Mouse (Mus musculus) hindbrain, embryonic 11.5 days (tissue): Measurements from ENCODE around the gene Ddx55. TPM values are rescaled to one million over a fixed set of nuclear protein-coding genes. Genes with fewer than 3 reads are reported as not detected.
"Not testable (repeated sequence)": the region's sequence is repeated elsewhere in the genome, so short reads cannot be mapped to it uniquely, and the experiment has no call there.

ENCODE experiments used
- ATAC-seq: fragments of 200-750 bp; cut with Nextera tagmentation; 2 replicates; pipeline ENCODE4 v1.8.0; 2017; ENCODE audit warnings: mild to moderate bottlenecking, moderate TSS enrichment, moderate library complexity; ENCODE audit not compliant: low FRiP score
- DNase-seq: peaks from one replicate; pipeline ENCODE4 v3.0.0-alpha.2; 2015; ENCODE audit warnings: low spot score
- H3K27ac ChIP-seq: fragments of 300-500 bp; sonication (generic); 2 replicates; pipeline ENCODE4 v1.5.1; 2014; ENCODE audit warnings: mild to moderate bottlenecking, low read depth, low read length
- H3K27me3 ChIP-seq: fragments of 300-500 bp; sonication (generic); 2 replicates; pipeline ENCODE4 v1.6.1; 2014; ENCODE audit warnings: mild to moderate bottlenecking, low read length, moderate library complexity, mixed read lengths; ENCODE audit not compliant: control insufficient read depth, insufficient read depth
- H3K36me3 ChIP-seq: fragments of 300-500 bp; sonication (generic); 2 replicates; pipeline ENCODE4 v1.6.1; 2014; ENCODE audit warnings: mild to moderate bottlenecking, low read length, moderate library complexity, mixed read lengths; ENCODE audit not compliant: control insufficient read depth, insufficient read depth
- H3K4me1 ChIP-seq: fragments of 300-500 bp; sonication (generic); replicated peaks from 2 replicates; pipeline ENCODE4 v1.6.1; 2014; ENCODE audit warnings: low read length, mixed read lengths; ENCODE audit not compliant: control insufficient read depth, insufficient read depth
- H3K4me2 ChIP-seq: fragments of 300-500 bp; sonication (generic); replicated peaks from 2 replicates; pipeline ENCODE4 v1.6.1; 2014; ENCODE audit warnings: mild to moderate bottlenecking, low read depth, low read length
- H3K4me3 ChIP-seq: fragments of 300-500 bp; sonication (generic); 2 replicates; pipeline ENCODE4 v1.5.1; 2014; ENCODE audit warnings: low read depth, low read length
- H3K9ac ChIP-seq: fragments of 300-500 bp; sonication (generic); 2 replicates; pipeline ENCODE4 v1.6.1; 2014; ENCODE audit warnings: low read depth, low read length
- H3K9me3 ChIP-seq: fragments of 300-500 bp; sonication (generic); 2 replicates; pipeline ENCODE4 v1.6.1; 2016; ENCODE audit warnings: low read length; ENCODE audit not compliant: control insufficient read depth
- WGBS: fragments of 180-500 bp; shearing (Covaris S2); extraction: QIAGEN DNeasy Blood & Tissue Kit; methylation state at CpG from one replicate; pipeline ENCODE4 v1.1.7; 2014; 5-methylcytosine and 5-hydroxymethylcytosine counted together
- polyA plus RNA-seq: library from polyadenylated mRNA; unstranded; fragments of >200 nt; fragmentation: Nextera tagmentation; extraction: Ambion mirVana; gene quantifications from 2 replicates; pipeline ENCODE4 v1.2.1, GENCODE M21; 2014

The Ddx55 gene
- polyA plus RNA-seq, 1 experiment from 2014 or later, result 17.6 TPM

DNA sequence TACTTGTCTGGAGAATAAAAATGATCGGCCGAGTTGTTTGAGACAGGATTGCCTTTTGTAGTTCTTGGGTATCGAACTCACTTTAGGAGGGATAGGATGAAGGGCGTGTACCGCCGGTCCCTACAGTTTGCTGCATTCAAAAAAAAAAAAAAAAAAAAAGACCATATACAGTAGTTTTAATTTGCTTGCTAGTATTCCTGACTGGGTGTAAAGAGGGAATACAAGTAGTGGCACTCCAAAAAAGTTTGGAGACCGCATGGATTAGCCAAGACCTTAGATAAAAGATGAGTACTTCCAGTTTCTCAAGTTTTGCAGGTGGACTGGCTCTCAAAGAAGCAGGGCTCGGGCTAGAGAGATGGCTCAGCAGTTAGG is 11.1 kb upstream of the Ddx55 start:
- no peaks in the 10 kb centered on the region for H3K27me3 ChIP-seq
- H3K27ac ChIP-seq, result no peak overlapping the region
- peaks cover 7% of the 10 kb centered on the region for H3K36me3 ChIP-seq
- DNase-seq (no peak), ATAC-seq (no peak)
- 17% methylated on average over 8 of the region's 8 CpGs for WGBS
- H3K9ac ChIP-seq, result peak overlapping the region; percentile 89
- no peaks in the 10 kb centered on the region for H3K9me3 ChIP-seq
- H3K4me2 ChIP-seq, result peak overlapping the region; percentile 65
- no peaks in the 10 kb centered on the region; the same call in 1 of the 2 replicates for H3K4me1 ChIP-seq
- H3K4me3 ChIP-seq, result peak overlapping the region; percentile 63

DNA sequence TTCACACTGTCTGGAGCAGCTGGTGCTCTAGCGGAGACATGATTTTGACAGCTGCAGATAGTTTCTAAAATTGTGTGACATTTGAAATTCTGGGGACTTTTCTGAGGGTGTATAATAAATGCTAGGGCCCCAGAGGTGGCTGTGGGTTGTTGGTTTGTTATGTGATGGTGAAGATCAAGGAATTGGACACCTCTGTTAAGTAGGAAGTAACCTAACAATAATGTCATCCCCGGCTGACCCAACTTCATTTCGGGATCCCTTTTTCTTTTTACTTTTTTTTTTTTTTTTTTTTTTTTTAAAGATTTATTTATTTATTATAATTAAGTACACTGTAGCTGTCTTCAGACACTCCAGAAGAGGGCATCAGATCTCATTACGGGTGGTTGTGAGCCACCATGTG is 1.9 kb upstream of the Ddx55 start:
- not testable (repeated sequence) for H3K4me2 ChIP-seq, H3K27me3 ChIP-seq, ATAC-seq, H3K9ac ChIP-seq, H3K36me3 ChIP-seq, H3K4me1 ChIP-seq, H3K27ac ChIP-seq, H3K4me3 ChIP-seq, DNase-seq, H3K9me3 ChIP-seq
- 93% methylated on average over 4 of the region's 4 CpGs for WGBS

DNA sequence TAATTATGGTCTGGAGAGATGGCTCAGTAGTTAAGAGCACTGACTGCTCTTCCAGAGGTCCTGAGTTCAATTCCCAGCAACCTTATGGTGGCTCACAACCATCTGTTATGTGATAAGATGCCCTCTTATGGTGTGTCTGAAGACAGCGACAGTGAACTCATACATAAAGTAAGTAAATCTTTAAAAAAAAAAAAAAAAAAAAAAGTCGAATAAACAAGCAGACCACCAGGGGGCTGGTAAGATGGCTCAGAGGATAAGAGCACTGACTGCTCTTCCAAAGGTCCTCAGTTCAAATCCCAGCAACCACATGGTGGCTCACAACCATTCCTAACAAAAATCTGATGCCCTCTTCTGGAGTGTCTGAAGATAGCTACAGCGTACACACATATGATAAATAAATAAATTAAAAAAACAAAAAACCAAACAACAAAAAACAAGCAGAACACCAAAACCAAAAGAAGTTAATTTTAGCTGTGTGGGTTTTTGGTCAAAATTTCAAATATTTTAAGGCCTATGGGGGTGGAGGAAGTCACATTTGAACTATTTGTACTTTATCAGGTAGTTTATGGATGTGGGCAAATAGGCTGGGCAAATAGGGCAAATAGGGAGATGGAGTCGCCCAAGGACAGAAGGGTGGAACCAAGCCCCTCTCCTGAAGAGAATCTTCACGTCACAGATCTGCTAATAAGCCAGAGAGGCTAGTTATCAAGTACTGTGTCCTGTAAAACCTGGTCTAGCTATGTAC is 1.1 kb upstream of the Ddx55 start:
- not testable (repeated sequence) for H3K9me3 ChIP-seq, H3K4me1 ChIP-seq, H3K27me3 ChIP-seq, H3K27ac ChIP-seq, ATAC-seq, H3K36me3 ChIP-seq
- H3K4me3 ChIP-seq, result peak overlapping the region; percentile 78
- peak overlapping the region; percentile 44; the same call in 1 of the 2 replicates for H3K9ac ChIP-seq
- H3K4me2 ChIP-seq, result peak overlapping the region; percentile 66
- WGBS, result 37% methylated on average over 5 of the region's 5 CpGs
- peak; percentile 19 for DNase-seq

- WGBS, result 14% methylated on average over 9 of the region's 9 CpGs
- peak; percentile 10; the same call in 1 of the 2 replicates for ATAC-seq
- peak; percentile 17 for DNase-seq
- peak overlapping the region; percentile 78 for H3K4me3 ChIP-seq
- H3K4me1 ChIP-seq, result 0 out of 2 replicates have a peak, but pooled peaks cover 2% of the 10 kb centered on the region
- H3K27ac ChIP-seq, result peak overlapping the region; percentile 70
- H3K9ac ChIP-seq, result peak overlapping the region; percentile 44
- H3K36me3 ChIP-seq, result peaks cover 6% of the 10 kb centered on the region; the same call in 1 of the 2 replicates
- H3K27me3 ChIP-seq, result no peaks in the 10 kb centered on the region
- H3K9me3 ChIP-seq, result no peaks in the 10 kb centered on the region
- H3K4me2 ChIP-seq, result peak overlapping the region; percentile 66
These were observed 581 bp upstream of the Ddx55 start for GRCm38 (mm10) chr5:124552094-124552472.

GRCm38 (mm10) chr5:124553607-124554006 is 943 bp downstream of the Ddx55 start:
- Histone ChIP-seq H3K27me3 (no peaks in the 10 kb centered on the region), H3K9me3 (no peaks in the 10 kb centered on the region), H3K4me1 (0 out of 2 replicates have a peak, but pooled peaks cover 2% of the 10 kb centered on the region), H3K4me3 (no peak overlapping the region), H3K27ac (no peak overlapping the region), H3K36me3 (peaks cover 6% of the 10 kb centered on the region; the same call in 1 of the 2 replicates), H3K9ac (no peak overlapping the region), H3K4me2 (no peak overlapping the region)
- no peak for ATAC-seq
- no peak for DNase-seq
- 76% methylated on average over 6 of the region's 6 CpGs for WGBS

GRCm38 (mm10) chr5:124555145-124555544 is 2.5 kb downstream of the Ddx55 start:
- no peaks in the 10 kb centered on the region for H3K27me3 ChIP-seq
- no peak overlapping the region for H3K9ac ChIP-seq
- 83% methylated on average over 1 of the region's 1 CpGs for WGBS
- ATAC-seq (no peak), DNase-seq (no peak)
- H3K4me2 ChIP-seq, result no peak overlapping the region
- H3K4me3 ChIP-seq, result no peak overlapping the region
- H3K4me1 ChIP-seq, result 0 out of 2 replicates have a peak, but pooled peaks cover 2% of the 10 kb centered on the region
- H3K36me3 ChIP-seq, result peaks cover 9% of the 10 kb centered on the region; the same call in 1 of the 2 replicates
- no peaks in the 10 kb centered on the region for H3K9me3 ChIP-seq
- no peak overlapping the region for H3K27ac ChIP-seq

DNA sequence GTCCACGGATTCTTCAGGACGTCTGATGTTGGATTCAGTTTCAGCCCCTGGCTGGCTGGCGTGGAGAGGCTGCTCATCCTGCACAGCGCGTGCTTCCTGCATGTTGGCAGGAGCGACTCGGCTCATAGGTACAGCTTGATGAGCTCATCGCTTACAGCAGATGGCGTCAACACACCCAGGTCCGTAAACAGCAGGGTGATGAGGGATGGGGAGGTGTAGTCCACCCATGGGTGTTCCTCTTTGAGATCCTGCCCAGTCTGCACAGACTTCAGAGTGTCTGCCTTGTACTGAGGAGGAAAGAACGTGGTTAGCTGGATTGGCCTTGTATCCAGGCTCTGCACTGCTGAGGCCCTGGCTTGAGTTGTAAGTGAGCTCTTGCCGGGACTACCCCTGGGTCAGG is 18.4 kb downstream of the Ddx55 start:
- Histone ChIP-seq H3K36me3 (peaks cover 17% of the 10 kb centered on the region; the same call in 1 of the 2 replicates), H3K4me1 (no peaks in the 10 kb centered on the region), H3K9me3 (no peaks in the 10 kb centered on the region), H3K4me3 (no peak overlapping the region), H3K4me2 (no peak overlapping the region), H3K27me3 (no peaks in the 10 kb centered on the region), H3K27ac (no peak overlapping the region), H3K9ac (no peak overlapping the region)
- ATAC-seq, result no peak
- no peak for DNase-seq
- WGBS, result 85% methylated on average over 12 of the region's 12 CpGs

- DNase-seq (no peak), ATAC-seq (no peak)
- no peak overlapping the region for H3K27ac ChIP-seq
- peaks cover 11% of the 10 kb centered on the region; the same call in 1 of the 2 replicates for H3K36me3 ChIP-seq
- 95% methylated on average over 7 of the region's 7 CpGs for WGBS
- H3K4me2 ChIP-seq, result no peak overlapping the region
- no peaks in the 10 kb centered on the region for H3K27me3 ChIP-seq
- H3K9ac ChIP-seq, result no peak overlapping the region
- no peak overlapping the region for H3K4me3 ChIP-seq
- peaks cover 5% of the 10 kb centered on the region; the same call in 1 of the 2 replicates for H3K4me1 ChIP-seq
- H3K9me3 ChIP-seq, result no peaks in the 10 kb centered on the region
These were observed 22.8 kb downstream of the Ddx55 start for GRCm38 (mm10) chr5:124575467-124575866.
